Mouse (Mus musculus): ENCODE results near the gene Gm10974. TPM values are rescaled to one million over a fixed set of nuclear protein-coding genes. Genes with fewer than 3 reads are reported as not detected.

Gene Gm10974
- polyA plus RNA-seq, 1 experiment from 2014 or later = not detected

DNA sequence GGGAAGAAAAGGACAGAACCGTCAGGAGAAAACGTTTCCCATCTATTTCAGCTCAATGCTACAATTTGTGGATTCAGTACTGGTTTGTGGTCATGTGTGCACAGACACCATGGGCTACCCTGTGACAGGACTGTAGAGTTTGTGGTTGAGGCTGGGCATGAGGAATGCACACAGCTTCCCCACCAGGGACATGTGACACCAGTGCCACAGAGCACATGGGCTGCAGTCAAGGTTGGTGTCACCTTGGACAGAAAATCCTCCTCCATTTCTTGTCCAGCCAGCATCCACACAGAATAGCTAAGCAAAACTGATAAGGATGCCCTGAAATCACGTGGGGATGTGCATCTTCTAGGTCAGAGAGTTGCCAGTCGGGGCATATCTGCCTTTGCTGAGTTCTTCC, 39.1 kb downstream of the Gm10974 start:
- no peak for DNase-seq (ENCODE audit: low spot score)

- DNase-seq (ENCODE audit: low spot score) = no peak
Measured at GRCm38 (mm10) chr7:66405541-66405940, 39.8 kb downstream of the Gm10974 start.

- DNase-seq (ENCODE audit: low spot score) = no peak
Measured at GRCm38 (mm10) chr7:66405951-66406721, 40.4 kb downstream of the Gm10974 start.

- no peak for DNase-seq (ENCODE audit: low spot score)
Measured at GRCm38 (mm10) chr7:66406971-66407370, 41.3 kb downstream of the Gm10974 start.

DNA sequence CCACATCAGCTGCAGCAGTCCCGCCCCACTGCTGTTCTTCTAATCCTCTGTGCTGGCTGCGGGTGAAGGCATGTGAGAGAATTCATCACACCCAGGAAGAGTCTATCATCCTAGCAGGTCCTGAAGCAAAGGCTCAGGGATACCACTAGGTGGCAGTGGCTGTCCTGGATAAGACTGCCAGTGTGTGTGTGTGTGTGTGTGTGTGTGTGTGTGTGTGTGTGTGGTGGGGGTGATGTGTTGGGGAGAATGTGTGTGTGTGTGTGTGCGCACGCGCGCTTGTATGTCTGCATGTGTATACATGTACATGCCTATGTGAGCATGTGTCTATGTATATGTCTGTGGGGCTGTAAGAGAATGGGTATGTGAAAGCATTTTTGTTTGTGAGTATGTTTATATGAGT, 43.7 kb downstream of the Gm10974 start:
- no peak for DNase-seq (ENCODE audit: low spot score)

DNA sequence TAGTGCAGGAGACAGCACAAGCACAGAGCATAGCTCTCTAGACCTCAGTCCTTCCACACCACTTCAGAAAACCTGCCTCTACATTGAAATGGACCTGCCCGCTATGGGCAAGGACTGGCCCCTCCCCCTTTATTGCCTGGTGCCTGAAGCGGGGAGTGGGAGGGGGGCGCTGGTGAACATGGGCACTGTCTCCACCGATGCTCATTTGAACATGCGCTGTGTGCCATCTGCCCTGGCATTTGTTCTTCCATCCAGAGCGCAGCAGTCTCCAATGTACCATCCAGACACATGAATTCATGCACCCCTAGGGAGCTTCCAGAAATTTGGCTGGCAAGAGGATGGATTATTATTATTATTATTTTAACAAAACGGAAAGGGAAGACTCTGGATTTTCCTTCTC, 47.4 kb downstream of the Gm10974 start:
- no peak for DNase-seq (ENCODE audit: low spot score)

DNA sequence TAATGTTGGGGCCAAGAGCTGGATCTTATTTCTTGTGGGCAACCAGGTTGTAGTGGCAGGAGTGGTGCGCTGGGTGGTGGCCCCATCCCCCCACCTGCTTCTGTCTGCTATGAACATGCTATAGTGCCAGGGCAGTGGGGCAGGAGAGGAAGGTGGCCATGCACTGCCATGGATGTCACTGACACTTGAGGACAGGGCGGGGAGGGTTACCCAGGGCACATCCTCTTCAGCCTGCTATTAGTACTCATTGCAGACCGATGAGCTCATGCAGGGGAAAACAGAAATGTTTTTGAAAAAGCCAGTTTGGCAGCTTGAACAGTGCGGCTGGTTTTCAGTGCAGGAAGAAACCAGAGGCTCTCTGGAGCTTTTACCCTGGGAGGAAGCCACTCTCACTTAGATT, 51.1 kb downstream of the Gm10974 start:
- DNase-seq (ENCODE audit: low spot score) = no peak

DNA sequence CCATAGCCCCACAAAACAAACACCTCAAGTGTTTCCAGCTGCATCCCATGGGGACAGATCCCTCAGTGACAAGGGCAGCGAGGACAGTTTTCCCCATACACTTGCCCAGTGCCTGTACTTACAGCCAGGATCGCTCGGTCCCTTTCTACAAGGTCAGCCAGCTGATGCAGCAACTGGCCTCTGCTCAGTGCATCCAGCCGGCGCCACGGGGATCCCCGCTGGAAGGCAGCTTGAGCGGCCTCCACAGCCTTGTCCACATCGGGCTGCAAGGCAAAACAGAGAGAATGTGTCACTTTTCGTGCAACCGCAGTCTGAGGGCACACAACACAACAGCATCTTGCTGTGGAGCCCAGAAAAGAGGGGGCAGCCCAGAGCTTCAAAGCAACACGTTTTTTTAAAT, 53.3 kb downstream of the Gm10974 start:
- no peak for DNase-seq (ENCODE audit: low spot score)

DNA sequence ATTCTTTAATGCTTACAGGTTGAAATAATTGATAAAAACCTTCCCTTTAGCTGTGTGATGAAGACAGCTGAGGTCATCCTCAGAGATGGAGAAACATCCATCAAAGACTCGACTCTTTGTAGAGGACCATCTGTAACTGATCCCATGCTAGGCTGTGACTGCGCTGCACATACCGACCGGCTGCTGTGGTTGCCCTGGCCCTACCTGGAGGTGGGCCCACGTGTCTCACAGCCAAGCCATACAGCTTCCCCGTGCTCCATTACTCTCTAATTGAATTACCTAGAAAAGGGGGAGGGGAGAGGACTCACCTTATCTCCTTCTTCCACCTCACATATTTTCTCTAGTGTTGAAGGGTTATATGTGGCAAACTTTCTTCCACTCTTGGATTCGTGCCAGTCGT, 56.2 kb downstream of the Gm10974 start:
- no peak for DNase-seq (ENCODE audit: low spot score)

- no peak for DNase-seq (ENCODE audit: low spot score)
Measured at GRCm38 (mm10) chr7:66427053-66427436, 61.3 kb downstream of the Gm10974 start.

- DNase-seq (ENCODE audit: low spot score) = no peak
Measured at GRCm38 (mm10) chr7:66427437-66428161, 61.9 kb downstream of the Gm10974 start, which contains the start of gene Aldh1a3. Gene Aldh1a3, minus strand, starts transcription at chr7:66427517.

DNA sequence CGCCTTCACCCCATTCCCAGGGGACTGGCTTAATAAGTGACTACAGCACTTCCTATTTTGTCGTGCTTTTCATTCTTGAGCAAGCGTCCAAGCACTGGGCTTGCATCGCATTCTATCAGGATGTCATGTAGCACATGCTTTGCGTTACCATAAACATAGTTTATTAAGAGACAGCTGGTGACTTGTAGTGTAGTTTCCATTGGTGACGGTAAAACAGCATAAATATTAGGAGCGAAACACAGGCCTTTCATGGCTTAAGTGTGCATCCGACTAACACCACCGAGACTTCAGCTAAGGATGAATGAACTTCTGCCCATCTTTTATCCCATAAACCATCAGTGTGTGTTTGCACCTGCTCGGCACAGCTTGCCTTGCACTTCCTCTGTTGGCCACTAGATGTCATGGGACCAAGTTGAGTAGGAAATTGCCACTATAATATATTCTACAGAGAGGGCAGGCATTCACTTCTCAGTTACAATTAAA, 68.8 kb downstream of the Gm10974 start:
- peak; percentile 57 for DNase-seq (ENCODE audit: low spot score)

Small RNA genes lying within 50 kb of the gene (microRNA-seq; reads per million reads assigned to microRNA genes)
- gene Mir7057 (ENCODE audit: borderline number of aligned reads) = not detected

Other genes starting within 250 kb of the Gm10974 start
- gene Lrrk1, start 22.4 kb downstream of the Gm10974 start, polyA plus RNA-seq (2015; fragmentation: Nextera tagmentation; extraction: Ambion mirVana) = 9.6 and 10.1 TPM in 2 replicates
- 2.6 and 2.9 TPM in 2 replicates for gene Aldh1a3, start 61.6 kb downstream of the Gm10974 start, polyA plus RNA-seq (2015; fragmentation: Nextera tagmentation; extraction: Ambion mirVana)